Mouse (Mus musculus) neutrophil, adult 5-6 weeks (primary cell): ENCODE data around the gene Pdlim3. TPM values are rescaled to one million over a fixed set of nuclear protein-coding genes. Genes with fewer than 3 reads are reported as not detected.
A peak's percentile ranks its signal among the peaks of the same experiment; 100 is the strongest.
"Not testable (repeated sequence)": the region's sequence is repeated elsewhere in the genome, so short reads cannot be mapped to it uniquely, and the experiment has no call there.

Experiments
- ATAC-seq: fragments of 151-379, 151-347 bp; 2 replicates; pipeline ENCODE4 v1.8.0; 2017; ENCODE audit warnings: mild to moderate bottlenecking, moderate TSS enrichment; ENCODE audit not compliant: insufficient number of reproducible peaks, poor library complexity, low FRiP score, severe bottlenecking; ENCODE audit errors: extremely low read depth
- total RNA-seq: library from RNA; stranded (forward); fragments of 200-1000 nt; gene quantifications from 2 replicates; pipeline ENCODE4 v1.2.3, GENCODE M21; 2017

Gene Pdlim3
- total RNA-seq: 1.3 and 2.1 TPM in 2 replicates

DNA sequence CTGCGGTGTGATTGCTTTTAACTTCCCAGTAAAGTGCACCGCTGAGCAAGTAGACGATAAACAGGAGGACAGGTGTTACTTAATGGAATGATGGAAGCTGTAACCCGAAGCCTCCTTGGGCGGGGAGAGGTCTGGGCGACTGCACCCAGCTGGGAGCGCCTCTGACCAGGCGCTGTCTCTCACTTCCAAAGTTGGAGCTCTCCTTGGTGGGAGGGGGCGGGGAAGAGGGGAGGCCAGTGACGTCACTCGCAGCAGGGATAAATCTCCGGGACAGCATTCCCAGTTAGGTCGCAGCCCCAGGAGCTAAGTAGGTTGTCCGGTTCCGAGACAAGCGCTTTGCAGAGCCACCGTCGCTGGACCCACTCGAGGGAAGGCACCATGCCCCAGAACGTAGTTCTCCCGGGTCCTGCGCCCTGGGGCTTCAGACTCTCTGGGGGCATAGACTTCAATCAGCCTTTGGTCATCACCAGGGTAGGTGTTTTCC lies at the start of gene Pdlim3:
TSS of gene Pdlim3 (plus strand) at position 260 of the 484 bp plus-strand sequence.
- ATAC-seq: no peak

DNA sequence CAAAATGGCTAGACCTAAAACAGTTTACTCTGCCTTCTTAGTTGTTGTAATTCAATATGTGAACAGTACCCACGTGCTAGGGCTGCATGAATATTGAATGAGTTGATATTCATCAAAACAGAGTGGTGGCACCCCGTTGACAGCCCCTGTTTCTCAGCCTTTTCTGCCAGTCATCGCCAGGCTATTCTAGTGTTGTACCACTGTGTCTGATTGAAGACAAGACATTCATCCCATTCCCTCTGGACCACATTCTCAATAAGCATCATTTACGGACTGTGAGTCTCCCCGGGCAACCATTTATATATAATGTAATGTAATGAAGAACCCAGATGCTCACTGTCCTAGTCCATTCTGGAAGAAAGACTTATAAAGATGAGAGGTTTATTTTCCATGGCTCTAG lies 42.0 kb upstream of the Pdlim3 start:
- no peak for ATAC-seq

DNA sequence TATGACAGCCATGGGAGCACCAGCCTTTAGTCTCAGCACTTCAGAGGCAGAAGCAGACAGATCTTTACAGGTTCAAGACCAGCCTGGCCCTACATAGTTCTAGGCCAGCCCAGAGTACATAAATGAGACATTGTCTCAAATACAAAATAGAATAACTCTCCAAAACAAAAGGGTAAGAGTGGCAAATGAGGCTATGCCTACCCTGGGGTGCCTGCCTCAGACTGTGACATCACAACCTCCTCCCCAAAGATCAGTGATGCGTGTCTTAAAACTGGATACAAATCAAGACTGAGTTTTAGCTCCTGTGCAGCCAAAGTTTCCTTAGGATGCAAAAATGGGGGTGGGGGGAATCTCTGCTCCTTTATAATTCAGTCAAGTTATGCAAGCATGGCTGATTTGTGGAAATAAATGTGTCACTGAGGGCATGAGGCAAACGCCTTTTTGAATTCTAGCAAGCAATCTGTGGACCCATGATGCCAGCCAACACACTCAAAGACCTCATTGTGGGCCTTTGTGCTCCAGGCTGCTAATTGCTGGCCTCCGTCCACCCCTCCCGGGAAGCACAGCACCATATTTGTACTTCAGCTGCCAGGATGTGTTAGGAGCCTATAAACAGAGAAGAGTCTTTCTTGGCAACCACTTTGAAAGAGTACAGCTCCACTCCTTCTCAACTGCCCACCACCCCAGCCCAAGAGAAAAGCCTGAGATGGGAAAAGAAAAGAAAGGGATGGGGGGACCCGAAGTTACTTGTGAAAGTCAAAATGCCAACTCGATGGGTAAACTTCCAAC lies 41.0 kb upstream of the Pdlim3 start:
- no peak for ATAC-seq

DNA sequence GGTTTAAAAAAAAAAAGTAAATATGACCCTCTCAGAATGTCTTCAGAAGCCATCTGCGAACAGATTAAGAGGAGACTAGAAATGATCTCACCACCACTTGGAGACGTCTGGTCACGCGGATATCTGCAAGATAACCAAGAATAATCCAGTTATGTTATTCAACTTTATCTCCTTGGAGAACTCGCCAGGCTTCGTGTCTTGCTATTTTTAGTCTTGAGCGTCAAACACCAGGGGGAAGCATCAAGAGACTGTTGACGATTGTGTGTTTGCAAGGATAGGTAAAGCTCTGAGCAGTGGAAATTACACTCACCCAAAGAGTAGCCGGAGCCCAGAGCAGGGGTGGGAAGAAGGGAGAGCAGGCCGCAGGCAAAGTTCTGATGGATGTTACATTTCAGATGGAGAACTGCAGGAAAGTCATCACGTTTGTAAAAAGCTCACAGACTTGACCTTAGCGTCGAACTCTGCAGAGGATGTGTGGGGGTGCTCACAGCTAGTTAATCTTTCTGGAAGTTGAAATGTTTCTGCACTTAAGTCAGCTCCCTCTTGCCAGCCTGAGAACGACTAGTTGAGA lies 40.3 kb upstream of the Pdlim3 start:
- ATAC-seq: no peak

DNA sequence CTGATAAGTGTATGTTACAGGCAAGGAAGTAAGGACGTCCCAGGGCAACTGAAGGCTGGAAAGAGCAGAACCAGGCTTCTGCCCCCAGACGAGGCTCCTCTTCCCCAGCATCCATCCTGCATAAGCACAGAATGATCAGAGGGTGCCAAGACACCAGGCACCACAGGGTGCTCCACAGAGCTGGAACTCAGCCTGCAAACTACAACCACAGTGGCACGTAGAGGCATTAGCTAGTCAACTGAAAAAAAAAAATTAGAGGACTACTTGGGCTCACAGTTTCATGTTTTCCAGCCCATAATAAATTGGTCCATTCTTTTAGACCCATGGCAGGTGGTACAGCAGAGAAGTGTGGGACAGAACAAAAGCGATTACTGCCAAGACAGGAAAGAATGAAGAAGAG lies 39.4 kb upstream of the Pdlim3 start:
- no peak for ATAC-seq

DNA sequence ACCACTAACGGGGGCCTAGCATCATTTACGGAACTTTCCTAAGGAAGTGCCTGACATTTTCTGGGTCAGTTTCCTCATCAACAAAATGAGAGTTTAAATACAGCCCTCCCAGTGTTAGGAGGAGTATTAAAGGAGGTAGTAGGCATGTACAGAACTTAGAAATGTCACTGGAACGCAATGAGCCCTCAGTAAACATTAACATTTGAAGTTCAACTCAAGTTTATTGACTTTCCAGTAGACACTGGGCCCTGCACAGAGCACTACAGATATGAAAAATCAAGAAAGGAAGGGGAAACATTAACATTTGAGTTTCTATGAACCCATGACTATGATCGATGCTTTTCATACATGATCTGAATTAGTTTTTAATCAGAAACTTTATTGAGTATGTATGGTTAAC lies 30.1 kb upstream of the Pdlim3 start:
- no peak for ATAC-seq

DNA sequence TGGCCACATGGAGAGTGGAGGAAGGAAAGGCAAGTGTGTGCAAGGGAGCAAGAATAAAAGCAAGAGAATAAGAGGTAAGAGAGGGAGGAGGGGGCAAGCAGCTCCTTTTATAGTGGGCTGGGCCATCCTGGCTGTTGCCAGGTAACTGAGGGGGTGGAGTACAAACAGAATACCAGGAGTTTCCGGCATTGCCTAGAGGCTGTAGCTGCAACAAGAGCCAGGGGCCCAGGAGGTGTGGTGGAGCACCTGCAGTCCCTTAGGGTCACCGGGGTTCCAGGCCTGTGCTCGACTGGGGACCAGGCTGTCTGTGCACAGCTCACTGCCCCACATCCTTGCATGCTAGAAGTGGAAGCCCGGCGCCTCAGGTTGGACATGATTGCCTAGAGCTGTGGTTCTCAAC lies 27.5 kb upstream of the Pdlim3 start:
- no peak for ATAC-seq

DNA sequence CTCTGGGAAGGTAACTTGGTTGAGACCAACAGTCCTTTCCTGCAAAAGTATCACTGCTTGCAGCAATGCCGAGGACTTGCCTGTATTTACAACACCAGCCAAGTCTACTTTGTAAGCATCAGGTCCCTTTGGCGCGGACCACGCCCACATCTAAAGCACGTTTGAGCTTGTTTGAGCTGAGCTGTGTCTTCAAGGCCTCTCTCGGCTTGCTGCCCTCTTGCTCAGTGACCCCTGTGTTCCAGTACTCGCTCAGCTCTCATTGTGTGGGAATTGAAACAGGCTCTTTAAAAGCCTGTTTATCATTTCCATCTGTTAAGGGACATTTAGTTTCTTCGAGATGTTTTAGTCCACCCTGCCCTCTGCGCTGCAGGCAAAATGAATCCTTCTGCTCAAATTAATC lies 26.9 kb upstream of the Pdlim3 start:
- no peak for ATAC-seq

DNA sequence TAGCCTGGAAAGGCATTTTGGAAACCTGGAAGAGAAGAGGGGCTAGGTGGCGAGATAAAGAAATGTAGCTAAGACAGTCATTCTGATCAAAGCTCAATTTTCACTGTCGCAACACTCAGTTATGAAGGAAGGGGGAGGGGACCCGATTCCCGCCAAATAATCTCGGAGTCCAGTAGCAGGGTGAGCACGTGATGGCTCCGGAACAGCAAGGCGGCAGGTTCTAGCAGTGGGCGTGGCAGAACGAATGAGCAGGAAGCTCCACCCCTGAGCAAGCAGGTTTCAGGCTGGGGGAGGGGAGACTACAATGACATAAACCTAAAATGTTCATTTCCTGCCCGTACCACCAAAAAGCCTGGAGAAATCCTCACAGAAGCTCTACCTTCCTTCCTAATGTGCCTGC lies 13.7 kb upstream of the Pdlim3 start:
- ATAC-seq: not testable (repeated sequence)

DNA sequence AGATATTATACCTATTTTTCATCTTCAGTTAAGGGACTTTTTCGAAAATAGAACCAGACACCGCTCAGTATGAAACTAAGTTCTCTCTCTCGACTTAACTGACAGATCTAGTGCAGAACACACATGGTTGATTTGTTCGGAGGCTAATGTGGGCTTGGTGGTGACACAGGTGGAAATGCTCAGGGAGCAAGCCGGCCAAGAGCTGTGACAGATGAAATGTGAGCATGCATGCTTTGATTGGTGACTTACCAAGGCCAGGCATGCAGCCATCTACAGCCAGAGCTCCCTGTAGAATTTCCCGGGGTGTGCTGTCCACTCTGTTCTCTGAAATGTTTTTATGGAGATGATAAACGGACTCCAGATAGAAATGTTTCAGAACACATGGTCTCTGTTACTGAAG lies 13.2 kb upstream of the Pdlim3 start:
- no peak for ATAC-seq

DNA sequence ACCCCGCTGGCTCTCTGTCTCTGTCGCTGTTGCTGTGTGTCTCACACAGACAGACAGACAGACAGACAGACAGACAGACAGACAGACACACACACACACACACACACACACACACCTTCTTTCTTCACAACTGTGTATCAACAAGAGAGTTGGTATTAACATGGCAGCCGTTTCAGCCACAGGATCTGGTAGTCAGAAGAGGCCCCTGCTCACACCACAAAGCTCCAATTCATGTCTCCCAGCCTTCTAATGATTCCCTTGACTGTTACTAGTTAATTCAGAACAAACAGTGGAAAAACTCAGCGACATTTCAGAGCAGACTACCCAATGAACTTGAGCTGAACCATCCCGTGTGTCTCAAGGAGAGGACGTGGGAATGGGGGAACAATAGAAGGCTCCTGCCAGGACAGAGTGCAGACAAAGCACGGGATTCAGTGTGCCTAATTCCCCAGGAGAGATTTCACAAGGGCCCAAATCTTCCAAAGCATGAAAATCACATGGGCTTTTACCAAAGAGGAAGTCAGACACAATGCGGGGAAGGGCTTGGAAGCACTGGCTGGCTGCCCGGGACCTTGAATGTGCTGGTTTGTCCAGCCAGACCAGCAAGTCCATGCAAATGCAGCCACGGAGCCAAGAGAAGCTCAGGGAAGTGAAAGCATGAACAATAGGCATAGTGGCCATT lies 10.2 kb upstream of the Pdlim3 start:
- no peak for ATAC-seq

DNA sequence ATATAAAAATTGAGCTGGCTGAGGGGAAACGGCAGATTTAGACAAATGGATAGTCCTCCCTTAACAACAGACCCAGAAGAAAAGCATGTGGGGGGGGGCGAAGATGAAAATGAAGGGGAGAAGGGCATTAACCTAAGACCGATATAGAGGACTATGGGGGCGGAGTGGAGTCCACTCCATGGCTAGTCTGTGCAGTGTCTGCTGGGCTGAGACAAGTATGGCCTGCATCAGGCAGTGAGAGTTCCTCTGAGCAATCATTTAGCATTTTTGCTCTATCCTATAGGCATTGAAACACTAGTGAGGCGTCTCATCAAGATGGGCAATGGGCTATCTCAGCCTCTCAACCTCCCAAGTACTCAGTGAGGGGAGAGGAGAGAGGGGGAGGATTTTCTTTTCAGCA lies 8.9 kb upstream of the Pdlim3 start:
- no peak for ATAC-seq

DNA sequence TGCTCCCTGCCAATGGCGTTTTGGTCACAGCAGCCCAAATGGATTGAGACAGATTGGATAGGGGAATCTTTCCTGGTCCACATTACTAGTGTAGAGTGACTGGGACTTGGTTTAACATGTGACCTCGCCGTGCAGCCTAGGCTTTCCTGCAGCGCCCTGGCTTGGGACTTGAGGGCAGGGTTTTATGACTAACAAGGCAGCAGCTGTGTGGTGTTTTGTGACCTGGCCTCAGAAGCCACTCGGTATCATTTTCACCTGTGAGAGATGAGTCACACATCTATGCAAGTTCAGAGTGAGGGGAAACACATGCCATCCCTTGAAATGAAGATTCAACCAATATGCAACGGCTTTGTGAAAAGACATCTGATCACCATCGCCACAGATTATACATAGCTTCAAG lies 7.6 kb upstream of the Pdlim3 start:
- ATAC-seq: no peak

DNA sequence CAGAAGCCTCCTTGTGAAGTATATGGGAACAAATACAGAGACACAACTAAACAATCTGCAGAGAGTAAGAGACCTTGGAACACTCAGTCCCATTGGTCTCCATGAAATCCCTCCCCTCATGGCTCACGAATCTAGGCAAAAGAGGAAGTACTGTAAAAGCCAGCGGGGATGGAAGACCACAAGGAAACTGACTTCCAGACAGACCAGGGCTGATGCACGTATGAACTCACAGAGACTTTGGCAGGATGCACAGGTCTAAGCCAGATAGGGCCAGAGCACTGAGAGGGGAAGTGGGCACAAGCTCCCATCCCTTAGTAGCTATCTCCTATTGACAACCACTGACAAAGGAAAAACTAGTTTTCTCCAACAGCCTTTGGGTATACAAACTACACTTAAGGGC lies 4.8 kb upstream of the Pdlim3 start:
- no peak for ATAC-seq

DNA sequence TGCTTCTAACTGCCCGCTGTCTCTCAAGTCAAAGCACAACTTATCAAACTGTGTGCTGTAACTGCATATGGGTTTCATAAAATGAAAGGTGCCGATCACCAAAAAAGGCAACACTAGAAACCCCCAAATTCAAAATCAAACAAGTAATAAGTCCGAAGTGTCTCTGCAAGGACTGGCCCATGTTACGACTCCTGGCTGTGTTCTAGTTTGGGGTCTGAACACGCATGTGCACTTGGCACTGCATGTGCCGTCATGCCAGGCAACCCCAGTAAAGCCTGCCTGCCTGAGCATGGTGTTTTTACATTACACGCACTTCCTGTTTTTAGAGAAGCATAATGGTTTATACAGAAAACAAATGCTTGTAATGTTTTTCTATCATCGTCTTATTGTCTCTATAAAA lies 3.5 kb upstream of the Pdlim3 start:
- no peak for ATAC-seq

DNA sequence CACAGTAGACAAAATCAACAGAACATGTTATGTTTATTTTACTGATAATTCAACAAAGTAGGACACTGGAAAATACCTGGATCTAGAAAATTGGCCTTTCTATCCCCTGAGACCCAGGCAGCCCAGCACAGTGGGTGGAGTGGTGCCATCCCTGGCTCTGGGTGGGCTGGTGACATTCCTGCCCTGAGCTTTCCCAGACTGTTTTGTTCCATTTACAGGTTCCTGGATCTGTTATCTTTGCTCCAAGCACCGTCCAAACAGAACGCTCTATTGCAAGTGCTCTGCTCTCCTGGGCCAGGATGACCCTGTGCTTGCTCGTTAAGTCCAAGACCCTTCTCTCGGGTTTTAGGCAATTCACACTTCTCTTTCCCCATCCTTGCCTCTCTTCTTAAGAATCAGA lies 1.5 kb upstream of the Pdlim3 start:
- ATAC-seq: no peak

DNA sequence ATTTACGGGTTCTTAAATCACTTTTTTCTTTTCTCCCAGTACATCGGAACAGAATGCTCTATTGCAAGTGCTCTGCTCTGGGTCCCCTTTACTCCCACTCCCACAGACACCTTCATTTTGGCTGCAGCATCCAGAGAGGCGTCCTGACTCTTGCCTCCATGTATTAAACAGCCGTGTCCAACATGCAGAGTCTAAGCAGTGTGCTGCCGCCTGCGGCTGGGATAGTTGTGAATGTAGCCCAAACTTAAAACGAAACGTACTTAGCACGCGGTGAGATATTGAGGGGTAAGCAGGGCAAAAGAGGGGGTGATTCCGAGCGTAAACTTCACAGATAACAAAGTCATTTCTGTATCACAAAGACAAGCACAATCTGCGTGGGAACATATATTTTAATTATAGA lies 709 bp upstream of the Pdlim3 start:
- ATAC-seq: no peak

DNA sequence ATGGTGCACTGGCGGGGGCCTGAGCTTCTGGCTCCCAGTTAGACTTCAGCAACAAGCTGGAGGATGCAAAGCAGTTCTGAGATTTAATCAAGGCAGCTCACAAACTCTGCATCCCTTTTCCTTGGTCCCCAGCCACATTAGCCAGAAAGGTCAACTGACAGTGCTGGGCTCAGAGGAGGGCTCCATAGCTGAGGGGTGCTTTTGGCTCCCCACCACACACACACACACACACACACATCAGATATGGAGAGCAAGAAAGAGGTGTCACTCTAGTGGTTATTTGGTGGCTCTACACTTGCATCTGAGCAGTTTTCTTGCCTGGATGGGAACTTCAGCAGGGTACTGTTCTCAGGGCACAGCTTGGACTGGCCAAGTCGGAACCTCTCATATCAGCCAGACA lies 514 bp downstream of the Pdlim3 start:
- peak; percentile 49; the same call in 1 of the 2 replicates for ATAC-seq

DNA sequence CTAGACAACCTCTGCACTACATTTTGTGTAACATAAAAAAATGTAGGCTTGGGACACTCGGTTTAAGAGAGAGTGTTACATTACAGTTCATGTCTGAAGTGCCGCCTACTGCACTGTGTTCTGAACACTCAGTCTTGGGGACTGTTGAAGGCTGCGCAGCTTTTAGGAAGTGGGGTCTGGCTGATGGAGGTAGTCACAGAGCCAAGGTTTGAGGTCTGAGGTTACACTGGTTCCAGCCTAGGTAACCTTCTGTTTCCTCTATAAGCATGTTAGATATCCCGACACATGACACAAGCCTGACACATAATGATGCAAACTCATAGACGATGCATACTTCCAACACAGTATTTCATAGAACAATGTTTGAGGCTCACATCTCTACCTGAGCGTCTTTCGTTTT lies 4.5 kb downstream of the Pdlim3 start:
- ATAC-seq: no peak

DNA sequence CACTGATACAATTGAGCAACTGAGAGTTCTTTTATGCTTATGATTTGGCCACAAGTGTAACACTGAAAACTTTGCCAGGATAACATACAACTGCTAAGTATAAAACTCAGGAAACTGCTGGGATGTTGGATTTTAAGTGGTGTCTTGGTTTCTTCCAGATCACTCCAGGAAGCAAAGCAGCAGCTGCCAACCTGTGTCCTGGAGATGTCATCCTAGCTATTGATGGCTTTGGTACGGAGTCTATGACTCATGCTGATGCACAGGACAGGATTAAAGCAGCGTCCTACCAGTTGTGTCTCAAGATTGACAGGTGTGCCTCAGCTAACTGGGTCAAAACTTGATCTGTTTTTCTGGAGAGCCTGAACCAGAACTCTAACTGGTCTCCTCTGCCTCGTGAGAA lies 11.3 kb downstream of the Pdlim3 start:
- no peak for ATAC-seq
